Mouse (Mus musculus) neural tube, embryonic 15.5 days (tissue): ENCODE data around the gene H2-Aa. TPM values are rescaled to one million over a fixed set of nuclear protein-coding genes. Genes with fewer than 3 reads are reported as not detected.

ENCODE experiments used
- ATAC-seq: fragments of 200-750 bp; cut with Nextera tagmentation; 2 replicates; pipeline ENCODE4 v1.8.0; 2017; ENCODE audit warnings: mild to moderate bottlenecking, moderate TSS enrichment, moderate library complexity; ENCODE audit not compliant: low FRiP score
- H3K27ac ChIP-seq: fragments of 300-500 bp; sonication (generic); replicated peaks from 2 replicates; pipeline ENCODE4 v1.5.1; 2015; ENCODE audit warnings: mild to moderate bottlenecking, inconsistent platforms
- H3K27me3 ChIP-seq: fragments of 300-500 bp; sonication (generic); replicated peaks from 2 replicates; pipeline ENCODE4 v1.6.1; 2015; ENCODE audit warnings: inconsistent platforms
- H3K36me3 ChIP-seq: fragments of 300-500 bp; sonication (generic); 2 replicates; pipeline ENCODE4 v1.6.1; 2015; ENCODE audit warnings: inconsistent platforms
- H3K4me1 ChIP-seq: fragments of 300-500 bp; sonication (generic); 2 replicates; pipeline ENCODE4 v1.6.1; 2015; ENCODE audit warnings: inconsistent platforms
- H3K4me2 ChIP-seq: fragments of 300-500 bp; sonication (generic); 2 replicates; pipeline ENCODE4 v1.6.1; 2015; ENCODE audit warnings: inconsistent platforms, mild to moderate bottlenecking, moderate library complexity
- H3K4me3 ChIP-seq: fragments of 300-500 bp; sonication (generic); replicated peaks from 2 replicates; pipeline ENCODE4 v1.5.1; 2015; ENCODE audit warnings: mild to moderate bottlenecking, inconsistent platforms
- H3K9ac ChIP-seq: fragments of 300-500 bp; sonication (generic); replicated peaks from 2 replicates; pipeline ENCODE4 v1.6.1; 2015; ENCODE audit warnings: mild to moderate bottlenecking, inconsistent platforms
- H3K9me3 ChIP-seq: fragments of 300-500 bp; sonication (generic); replicated peaks from 2 replicates; pipeline ENCODE4 v1.6.1; 2016; ENCODE audit warnings: inconsistent platforms
- WGBS: fragments of 180-500 bp; shearing (Covaris S2); methylation state at CpG from one replicate; pipeline ENCODE4 v1.1.7; 2015; ENCODE audit warnings: mixed read lengths; 5-methylcytosine and 5-hydroxymethylcytosine counted together
- polyA plus RNA-seq: library from polyadenylated mRNA; unstranded; fragments of >200 nt; fragmentation: Nextera tagmentation; extraction: Ambion mirVana; gene quantifications from 2 replicates; pipeline ENCODE4 v1.2.1, GENCODE M21; 2015

Gene H2-Aa
- polyA plus RNA-seq, 1 experiment from 2014 or later, result 0.97 TPM

GRCm38 (mm10) chr17:34281836-34282235 is 5.8 kb downstream of the H2-Aa start:
- Histone ChIP-seq H3K27me3 (0 out of 2 replicates have a peak, but pooled peaks cover 2% of the 10 kb centered on the region), H3K9ac (no peak overlapping the region), H3K9me3 (0 out of 2 replicates have a peak, but pooled peaks cover 3% of the 10 kb centered on the region), H3K27ac (no peak overlapping the region), H3K4me1 (no peaks in the 10 kb centered on the region), H3K4me2 (no peak overlapping the region), H3K4me3 (no peak overlapping the region), H3K36me3 (no peaks in the 10 kb centered on the region)
- no peak for ATAC-seq
- WGBS, result 92% methylated on average over 1 of the region's 1 CpGs

GRCm38 (mm10) chr17:34280499-34281038 is 7.1 kb downstream of the H2-Aa start:
- Histone ChIP-seq H3K4me2 (no peak overlapping the region), H3K27me3 (0 out of 2 replicates have a peak, but pooled peaks cover 2% of the 10 kb centered on the region), H3K4me1 (no peaks in the 10 kb centered on the region), H3K36me3 (no peaks in the 10 kb centered on the region), H3K9me3 (0 out of 2 replicates have a peak, but pooled peaks cover 3% of the 10 kb centered on the region), H3K27ac (no peak overlapping the region), H3K9ac (no peak overlapping the region), H3K4me3 (no peak overlapping the region)
- no peak for ATAC-seq
- WGBS, result 78% methylated on average over 1 of the region's 1 CpGs

- no peaks in the 10 kb centered on the region for H3K36me3 ChIP-seq
- 0 out of 2 replicates have a peak, but pooled peaks cover under 1% of the 10 kb centered on the region for H3K9me3 ChIP-seq
- WGBS, result 91% methylated on average over 1 of the region's 1 CpGs
- no peaks in the 10 kb centered on the region for H3K4me1 ChIP-seq
- H3K27ac ChIP-seq, result no peak overlapping the region
- H3K4me2 ChIP-seq, result no peak overlapping the region
- H3K27me3 ChIP-seq, result no peaks in the 10 kb centered on the region
- H3K9ac ChIP-seq, result no peak overlapping the region
- no peak overlapping the region for H3K4me3 ChIP-seq
- no peak for ATAC-seq
Observed at GRCm38 (mm10) chr17:34272102-34272501, 15.5 kb downstream of the H2-Aa start.

GRCm38 (mm10) chr17:34270940-34271339 is 16.7 kb downstream of the H2-Aa start:
- 77% methylated on average over 2 of the region's 2 CpGs for WGBS
- Histone ChIP-seq H3K9ac (no peak overlapping the region), H3K4me2 (no peak overlapping the region), H3K4me1 (no peaks in the 10 kb centered on the region), H3K27me3 (no peaks in the 10 kb centered on the region), H3K27ac (no peak overlapping the region), H3K4me3 (no peak overlapping the region), H3K9me3 (no peaks in the 10 kb centered on the region), H3K36me3 (no peaks in the 10 kb centered on the region)
- ATAC-seq, result no peak

- Histone ChIP-seq H3K27me3 (peaks cover 4% of the 10 kb centered on the region), H3K27ac (no peak overlapping the region), H3K4me2 (no peak overlapping the region), H3K36me3 (no peaks in the 10 kb centered on the region), H3K9ac (no peak overlapping the region), H3K9me3 (no peaks in the 10 kb centered on the region), H3K4me3 (no peak overlapping the region), H3K4me1 (peaks cover 2% of the 10 kb centered on the region)
- ATAC-seq, result no peak
- WGBS, result 90% methylated on average over 2 of the region's 2 CpGs
Observed at GRCm38 (mm10) chr17:34270230-34270629, 17.4 kb downstream of the H2-Aa start.

GRCm38 (mm10) chr17:34269817-34270216 is 17.8 kb downstream of the H2-Aa start:
- Histone ChIP-seq H3K4me1 (peaks cover 6% of the 10 kb centered on the region), H3K4me2 (no peak overlapping the region), H3K9me3 (no peaks in the 10 kb centered on the region), H3K9ac (no peak overlapping the region), H3K27ac (no peak overlapping the region), H3K27me3 (peaks cover 8% of the 10 kb centered on the region), H3K4me3 (no peak overlapping the region), H3K36me3 (no peaks in the 10 kb centered on the region)
- no peak for ATAC-seq
- WGBS, result 76% methylated on average over 4 of the region's 4 CpGs

GRCm38 (mm10) chr17:34268748-34269147 is 18.9 kb downstream of the H2-Aa start:
- whole genome bisulfite sequencing, result 95% methylated on average over 2 of the region's 2 CpGs
- ATAC-seq, result no peak
- Histone ChIP-seq H3K4me1 (peaks cover 17% of the 10 kb centered on the region), H3K27me3 (peaks cover 16% of the 10 kb centered on the region), H3K4me2 (no peak overlapping the region), H3K9me3 (no peaks in the 10 kb centered on the region), H3K9ac (no peak overlapping the region), H3K27ac (no peak overlapping the region), H3K4me3 (no peak overlapping the region), H3K36me3 (no peaks in the 10 kb centered on the region)

GRCm38 (mm10) chr17:34268262-34268661 is 19.4 kb downstream of the H2-Aa start:
- Histone ChIP-seq H3K27me3 (peaks cover 20% of the 10 kb centered on the region), H3K27ac (no peak overlapping the region), H3K9me3 (no peaks in the 10 kb centered on the region), H3K9ac (no peak overlapping the region), H3K4me2 (no peak overlapping the region), H3K4me1 (peaks cover 21% of the 10 kb centered on the region), H3K36me3 (no peaks in the 10 kb centered on the region), H3K4me3 (no peak overlapping the region)
- no peak for ATAC-seq
- WGBS, result 87% methylated on average over 2 of the region's 2 CpGs

GRCm38 (mm10) chr17:34264452-34265351 is 22.9 kb downstream of the H2-Aa start:
- H3K4me3 ChIP-seq, result peak overlapping the region; percentile 44
- H3K36me3 ChIP-seq, result no peaks in the 10 kb centered on the region
- peaks cover 23% of the 10 kb centered on the region for H3K27me3 ChIP-seq
- H3K27ac ChIP-seq, result no peak overlapping the region
- H3K9me3 ChIP-seq, result no peaks in the 10 kb centered on the region
- 0 out of 2 replicates have a peak, but pooled peaks have one; percentile 29 for ATAC-seq
- H3K4me1 ChIP-seq, result peaks cover 27% of the 10 kb centered on the region
- peak overlapping the region; percentile 93 for H3K4me2 ChIP-seq
- peak overlapping the region; percentile 40 for H3K9ac ChIP-seq
- under 1% methylated on average over 92 of the region's 93 CpGs for WGBS

- Histone ChIP-seq H3K36me3 (no peaks in the 10 kb centered on the region), H3K9me3 (no peaks in the 10 kb centered on the region), H3K4me3 (peak overlapping the region; percentile 44), H3K4me1 (peaks cover 27% of the 10 kb centered on the region), H3K27ac (no peak overlapping the region), H3K27me3 (peaks cover 25% of the 10 kb centered on the region), H3K4me2 (peak overlapping the region; percentile 93), H3K9ac (no peak overlapping the region)
- 4% methylated on average over 14 of the region's 14 CpGs for WGBS
- no peak for ATAC-seq
Observed at GRCm38 (mm10) chr17:34263811-34264371, 23.7 kb downstream of the H2-Aa start.

GRCm38 (mm10) chr17:34263068-34263467 is 24.6 kb downstream of the H2-Aa start:
- WGBS, result 1% methylated on average over 8 of the region's 8 CpGs
- Histone ChIP-seq H3K36me3 (no peaks in the 10 kb centered on the region), H3K9ac (no peak overlapping the region; the same call in 1 of the 2 replicates), H3K4me1 (peaks cover 27% of the 10 kb centered on the region), H3K4me2 (peak overlapping the region; percentile 93), H3K4me3 (peak overlapping the region; percentile 40), H3K9me3 (no peaks in the 10 kb centered on the region), H3K27ac (no peak overlapping the region), H3K27me3 (peaks cover 29% of the 10 kb centered on the region)
- peak; percentile 81 for ATAC-seq
